Mouse (Mus musculus): Measurements from ENCODE around the gene Arhgap18.
A peak's percentile ranks its signal among the peaks of the same experiment; 100 is the strongest.
"Not testable (repeated sequence)": the region's sequence is repeated elsewhere in the genome, so short reads cannot be mapped to it uniquely, and the experiment has no call there.

The Arhgap18 gene

GRCm38 (mm10) chr10:26912112-26912797 is 159.0 kb downstream of the Arhgap18 start:
- no peak for DNase-seq (ENCODE audit: low spot score)

GRCm38 (mm10) chr10:26912807-26913206 is 159.6 kb downstream of the Arhgap18 start:
- no peak for DNase-seq (ENCODE audit: low spot score)

GRCm38 (mm10) chr10:26919307-26919977 is 166.2 kb downstream of the Arhgap18 start:
- peak; percentile 23 for DNase-seq (ENCODE audit: low spot score)

GRCm38 (mm10) chr10:26920383-26920979 is 167.3 kb downstream of the Arhgap18 start:
- no peak for DNase-seq (ENCODE audit: low spot score)

- not testable (repeated sequence) for DNase-seq (ENCODE audit: low spot score)
These were observed 182.8 kb downstream of the Arhgap18 start for GRCm38 (mm10) chr10:26936056-26936455.

- not testable (repeated sequence) for DNase-seq (ENCODE audit: low spot score)
These were observed 185.2 kb downstream of the Arhgap18 start for GRCm38 (mm10) chr10:26938464-26938863.

- no peak for DNase-seq (ENCODE audit: low spot score)
These were observed 186.3 kb downstream of the Arhgap18 start for GRCm38 (mm10) chr10:26939549-26939948.

- DNase-seq (ENCODE audit: low spot score): no peak
These were observed 195.1 kb downstream of the Arhgap18 start for GRCm38 (mm10) chr10:26948331-26948730.

- no peak for DNase-seq (ENCODE audit: low spot score)
These were observed 196.4 kb downstream of the Arhgap18 start for GRCm38 (mm10) chr10:26949667-26950066.

GRCm38 (mm10) chr10:26950448-26950847 is 197.2 kb downstream of the Arhgap18 start:
- no peak for DNase-seq (ENCODE audit: low spot score)

GRCm38 (mm10) chr10:26958513-26958912 is 205.3 kb downstream of the Arhgap18 start:
- DNase-seq (ENCODE audit: low spot score): no peak
